1 mouse cellular context compared by ENCODE assay signal in the genomic region with DNA sequence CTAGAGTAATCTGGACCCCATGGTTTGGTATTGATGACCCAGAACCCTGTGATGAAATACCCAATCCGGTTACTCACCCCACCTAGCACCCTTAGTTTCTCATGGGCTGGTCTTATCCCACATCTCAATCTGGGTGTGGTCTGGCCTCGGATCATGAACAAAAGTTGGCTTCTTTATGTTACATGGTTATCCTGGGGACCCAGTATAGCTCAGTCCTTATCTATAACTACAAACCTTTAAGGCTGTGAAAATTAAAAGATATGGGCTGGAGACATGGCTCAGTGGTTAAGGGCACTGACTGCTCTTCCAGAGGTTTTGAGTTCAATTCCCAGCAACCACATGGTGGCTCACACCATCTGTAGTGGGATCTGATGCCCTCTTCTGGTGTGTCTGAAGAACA.
TF ChIP-seq lines count a peak whose summit lies in the region.

No protein-coding gene starts in this region.

TF ChIP-seq in MEL, 35 proteins besides CTCF, POLR2A, EP300 and RAD21 (continued from another document):
- no peak for TF ChIP-seq MYC (IDR thresholded peaks at IDR 0.05; ENCODE audit: low read depth, low read length)
- no peak for TF ChIP-seq SMC3 (IDR thresholded peaks at IDR 0.05; ENCODE audit: low read depth, low read length)
- TF ChIP-seq USF2 (IDR thresholded peaks at IDR 0.05; ENCODE audit: borderline replicate concordance in 1 of 2, insufficient read depth in 1 of 2, low read depth in 1 of 2, low read length in 2 of 2), result no peak
- no peak for TF ChIP-seq NELFE (IDR thresholded peaks at IDR 0.05; ENCODE audit: low read depth, low read length)
- TF ChIP-seq E2F4 (IDR thresholded peaks at IDR 0.05; ENCODE audit: borderline replicate concordance, low read depth, low read length), result no peak
- TF ChIP-seq TCF12 (IDR thresholded peaks at IDR 0.05; ENCODE audit: low read depth, low read length), result peak; percentile 78; the same call in 1 of the 2 replicates
- TF ChIP-seq GABPA (IDR thresholded peaks at IDR 0.05; ENCODE audit: low read depth, low read length), result no peak
- 0 out of 2 replicates have a peak, but pooled peaks have one; percentile 29 for TF ChIP-seq ETS1 (IDR thresholded peaks at IDR 0.05; ENCODE audit: low read depth, low read length)
- no peak for TF ChIP-seq USF1 (IDR thresholded peaks at IDR 0.05; ENCODE audit: low read depth, low read length)
- no peak for TF ChIP-seq MEF2A (IDR thresholded peaks at IDR 0.05; ENCODE audit: extremely low read depth, insufficient replicate concordance, low read depth, low read length, poor library complexity, severe bottlenecking)
- 0 out of 2 replicates have a peak, but pooled peaks have one; percentile 9 for TF ChIP-seq MAFK (IDR thresholded peaks at IDR 0.05; ENCODE audit: borderline replicate concordance, low read depth, low read length)
TF ChIP-seq in MEL: peak in this region for 5.
